Mouse (Mus musculus) neural tube, embryonic 12.5 days (tissue): ENCODE measurements around the gene Tmem161b. TPM values are rescaled to one million over a fixed set of nuclear protein-coding genes. Genes with fewer than 3 reads are reported as not detected.
"Not testable (repeated sequence)": the region's sequence is repeated elsewhere in the genome, so short reads cannot be mapped to it uniquely, and the experiment has no call there.

ENCODE experiments used
- ATAC-seq: fragments of 200-750 bp; cut with Nextera tagmentation; 2 replicates; pipeline ENCODE4 v1.8.0; 2017; ENCODE audit warnings: low read depth, mild to moderate bottlenecking, moderate TSS enrichment, moderate library complexity; ENCODE audit not compliant: low FRiP score
- H3K27ac ChIP-seq: fragments of 300-500 bp; sonication (generic); 2 replicates; pipeline ENCODE4 v1.5.1; 2016
- H3K27me3 ChIP-seq: fragments of 300-500 bp; sonication (generic); replicated peaks from 2 replicates; pipeline ENCODE4 v1.6.1; 2016; ENCODE audit warnings: mild to moderate bottlenecking
- H3K36me3 ChIP-seq: fragments of 300-500 bp; sonication (generic); 2 replicates; pipeline ENCODE4 v1.6.1; 2016; ENCODE audit warnings: mild to moderate bottlenecking
- H3K4me1 ChIP-seq: fragments of 300-500 bp; sonication (generic); 2 replicates; pipeline ENCODE4 v1.6.1; 2016
- H3K4me2 ChIP-seq: fragments of 300-500 bp; sonication (generic); replicated peaks from 2 replicates; pipeline ENCODE4 v1.6.1; 2016; ENCODE audit warnings: mild to moderate bottlenecking
- H3K4me3 ChIP-seq: fragments of 300-500 bp; sonication (generic); 2 replicates; pipeline ENCODE4 v1.5.1; 2016
- H3K9ac ChIP-seq: fragments of 300-500 bp; sonication (generic); 2 replicates; pipeline ENCODE4 v1.6.1; 2016; ENCODE audit warnings: mild to moderate bottlenecking
- H3K9me3 ChIP-seq: fragments of 300-500 bp; sonication (generic); 2 replicates; pipeline ENCODE4 v1.6.1; 2016; ENCODE audit warnings: mild to moderate bottlenecking
- WGBS: fragments of 180-500 bp; shearing (Covaris S2); methylation state at CpG from one replicate; pipeline ENCODE4 v1.1.7; 2016; 5-methylcytosine and 5-hydroxymethylcytosine counted together
- polyA plus RNA-seq: library from polyadenylated mRNA; unstranded; fragments of >200 nt; fragmentation: Nextera tagmentation; extraction: Ambion mirVana; gene quantifications from 2 replicates; pipeline ENCODE4 v1.2.1, GENCODE M21; 2016

Gene Tmem161b
- 28.1 and 29.8 TPM in 2 replicates for polyA plus RNA-seq

DNA sequence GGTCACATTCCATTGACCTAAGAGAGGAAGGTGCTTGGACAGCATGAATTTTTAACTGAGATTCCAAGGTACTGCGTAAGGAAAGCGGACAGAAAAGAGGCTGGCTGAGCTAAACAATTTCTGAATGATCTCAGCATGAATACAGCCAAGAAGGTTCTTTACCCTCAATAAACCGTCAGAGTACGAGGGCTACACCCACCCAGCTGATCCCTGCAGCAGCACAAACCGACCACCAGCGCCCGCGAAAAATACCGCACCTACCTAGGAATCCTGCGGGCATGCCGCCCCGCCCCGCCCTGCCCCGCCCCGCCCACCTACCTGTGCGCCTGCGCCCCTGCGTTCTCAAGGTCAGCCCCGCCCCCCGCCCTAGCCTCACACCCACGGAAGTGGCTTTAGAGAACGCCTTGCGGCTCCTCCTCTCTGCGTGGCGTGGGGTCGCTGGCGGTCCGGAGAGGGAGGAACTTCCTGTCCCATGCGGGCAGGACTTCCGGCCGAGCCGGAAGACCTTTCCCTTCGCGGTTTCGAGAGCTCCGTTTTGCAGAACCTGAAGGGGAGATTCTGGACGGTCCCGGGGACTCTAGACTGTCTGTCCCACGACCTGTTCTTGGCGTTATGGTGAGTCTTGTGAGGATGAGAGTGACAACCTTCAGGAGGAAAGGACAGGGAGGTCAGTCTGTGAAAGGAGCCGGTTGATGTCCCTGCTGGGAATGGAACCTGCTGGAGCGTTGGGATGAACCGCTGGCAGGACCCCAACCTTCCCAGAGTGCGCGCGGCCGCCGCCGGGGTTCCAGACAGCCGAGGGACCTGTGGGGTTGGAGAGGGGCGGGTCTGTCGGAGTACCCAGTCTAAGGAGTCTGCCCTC is at the start of gene Tmem161b:
Gene Tmem161b (plus strand): TSS at position 477 of the 862 bp plus-strand sequence.
- peak within 1 kb of the TSS; percentile 73 for H3K4me3 ChIP-seq
- WGBS: under 1% methylated on average over 48 of the region's 52 CpGs

DNA sequence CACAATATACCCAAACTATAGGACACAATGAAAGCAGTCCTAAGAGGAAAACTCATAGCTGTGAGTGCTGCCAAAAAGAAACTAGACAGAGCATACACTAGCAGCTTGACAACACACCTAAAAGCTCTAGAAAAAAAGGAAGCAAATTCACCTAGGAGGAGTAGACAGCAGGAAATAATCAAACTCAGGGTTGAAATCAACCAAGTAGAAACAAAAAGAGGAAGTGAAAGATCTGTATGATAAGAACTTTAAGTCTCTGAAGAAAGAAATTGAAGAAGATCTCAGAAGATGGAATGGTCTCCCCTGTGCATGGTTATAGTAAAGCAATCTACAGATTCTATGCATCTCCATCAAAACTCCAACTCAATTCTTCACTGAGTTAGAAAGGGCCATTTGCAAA is 36.3 kb upstream of the Tmem161b start:
- H3K4me2 ChIP-seq, H3K9me3 ChIP-seq, H3K27me3 ChIP-seq, H3K27ac ChIP-seq, H3K4me3 ChIP-seq, H3K36me3 ChIP-seq, ATAC-seq, H3K9ac ChIP-seq, H3K4me1 ChIP-seq: not testable (repeated sequence)

More for the DNA sequence above, at the start of gene Tmem161b:
- Histone ChIP-seq H3K4me2 (peak within 1 kb of the TSS; percentile 82), H3K9ac (peak within 1 kb of the TSS; percentile 79), H3K9me3 (no peaks in the 10 kb centered on the region), H3K4me1 (peaks cover 10% of the 10 kb centered on the region), H3K36me3 (no peaks in the 10 kb centered on the region), H3K27me3 (no peaks in the 10 kb centered on the region), H3K27ac (peak within 1 kb of the TSS; percentile 75)
- peak; percentile 98 for ATAC-seq

DNA sequence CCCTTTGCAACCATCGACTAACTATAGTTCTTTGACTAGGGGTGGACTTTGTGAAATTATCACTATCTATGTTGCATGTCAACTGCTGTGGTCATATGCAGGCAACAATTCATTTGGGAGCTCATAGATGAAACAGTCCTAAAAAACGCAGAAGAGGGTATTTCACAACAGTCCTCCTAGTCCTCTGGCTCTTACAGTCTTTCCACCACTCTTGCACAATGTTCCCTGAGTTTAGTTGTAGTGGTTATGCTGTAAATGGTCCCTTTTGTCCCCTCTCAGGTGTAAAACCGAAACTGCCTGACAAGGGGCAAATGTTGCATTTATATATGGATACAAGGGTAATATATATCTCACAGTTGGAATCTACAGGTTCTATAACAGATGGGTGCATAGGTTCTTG is 29.4 kb upstream of the Tmem161b start:
- no peaks in the 10 kb centered on the region for H3K9me3 ChIP-seq
- no peaks in the 10 kb centered on the region for H3K4me1 ChIP-seq
- no peak overlapping the region for H3K27ac ChIP-seq
- H3K36me3 ChIP-seq: no peaks in the 10 kb centered on the region
- H3K27me3 ChIP-seq: no peaks in the 10 kb centered on the region
- H3K9ac ChIP-seq: no peak overlapping the region
- WGBS: 78% methylated on average over 3 of the region's 3 CpGs
- ATAC-seq: no peak
- H3K4me2 ChIP-seq: no peak overlapping the region
- no peak overlapping the region for H3K4me3 ChIP-seq

DNA sequence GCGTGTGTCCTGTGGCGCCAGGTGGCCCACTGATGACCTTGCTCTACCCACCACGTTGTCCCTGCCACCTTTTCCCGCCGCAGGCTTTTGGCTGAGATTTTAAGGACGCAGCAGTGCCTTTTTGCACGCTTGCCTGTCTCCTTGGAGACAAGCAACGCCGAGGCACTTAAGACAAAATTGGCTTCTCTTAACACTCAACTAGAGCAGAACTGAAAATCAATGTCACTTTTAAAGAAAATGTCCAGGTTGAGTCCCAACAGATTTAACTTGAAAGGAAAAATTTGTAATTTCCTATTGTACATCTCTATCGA is 541 bp downstream of the Tmem161b start:
- Histone ChIP-seq H3K4me3 (peak overlapping the region; percentile 73), H3K4me1 (peaks cover 10% of the 10 kb centered on the region), H3K27me3 (no peaks in the 10 kb centered on the region), H3K27ac (peak overlapping the region; percentile 75), H3K9ac (peak overlapping the region; percentile 79), H3K9me3 (no peaks in the 10 kb centered on the region), H3K36me3 (peaks cover 2% of the 10 kb centered on the region), H3K4me2 (peak overlapping the region; percentile 82)
- ATAC-seq: no peak
- 2% methylated on average over 10 of the region's 10 CpGs for WGBS

DNA sequence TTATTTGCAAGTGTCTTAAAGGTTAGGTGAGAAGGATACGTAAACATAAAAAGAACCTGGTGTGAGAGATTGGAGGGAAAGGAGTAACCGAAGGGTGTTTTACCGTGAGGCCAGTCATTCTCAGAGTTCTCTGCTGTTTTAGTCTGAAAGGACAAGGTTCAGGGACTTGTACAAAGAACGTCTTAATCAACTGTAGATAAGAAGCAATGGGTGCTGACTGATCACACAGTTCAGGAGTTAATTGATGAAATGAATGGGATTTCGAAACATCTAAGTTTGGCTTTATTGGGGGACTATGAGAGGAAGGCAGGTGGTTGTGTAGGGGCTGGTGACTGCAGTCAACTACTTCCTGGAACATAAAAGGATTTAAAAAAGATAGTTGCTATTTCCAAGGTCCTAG is 922 bp downstream of the Tmem161b start:
- peak overlapping the region; percentile 82 for H3K4me2 ChIP-seq
- no peak overlapping the region for H3K27ac ChIP-seq
- no peaks in the 10 kb centered on the region for H3K27me3 ChIP-seq
- H3K4me3 ChIP-seq: peak overlapping the region; percentile 73
- ATAC-seq: no peak
- no peaks in the 10 kb centered on the region for H3K9me3 ChIP-seq
- H3K4me1 ChIP-seq: peaks cover 10% of the 10 kb centered on the region
- H3K9ac ChIP-seq: peak overlapping the region; percentile 79
- peaks cover 4% of the 10 kb centered on the region for H3K36me3 ChIP-seq
- WGBS: 49% methylated on average over 5 of the region's 5 CpGs

DNA sequence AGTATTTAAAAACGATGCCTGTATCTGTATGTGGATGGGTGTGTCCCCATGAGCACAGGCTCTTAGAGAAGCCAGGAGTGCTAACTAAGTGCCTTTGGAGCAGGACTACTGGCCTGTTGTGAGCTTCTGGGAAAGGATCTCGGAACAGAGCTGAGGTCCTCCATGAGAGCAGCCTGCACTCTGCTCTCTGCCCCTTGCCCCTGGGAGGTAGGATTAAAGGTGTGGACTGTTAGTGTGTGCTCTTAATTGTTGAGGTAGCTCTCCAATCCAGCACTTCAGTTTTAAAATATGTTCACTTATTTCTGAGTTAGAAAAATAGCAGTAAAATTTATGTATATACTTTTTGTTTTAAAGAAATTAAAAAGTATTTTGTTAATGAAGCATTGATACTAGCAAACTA is 11.9 kb downstream of the Tmem161b start:
- Histone ChIP-seq H3K27me3 (no peaks in the 10 kb centered on the region), H3K9me3 (peaks cover 23% of the 10 kb centered on the region), H3K4me2 (no peak overlapping the region), H3K4me3 (no peak overlapping the region), H3K9ac (no peak overlapping the region), H3K27ac (no peak overlapping the region), H3K4me1 (no peaks in the 10 kb centered on the region), H3K36me3 (peaks cover 18% of the 10 kb centered on the region)
- WGBS: 90% methylated on average over 2 of the region's 2 CpGs
- no peak for ATAC-seq

DNA sequence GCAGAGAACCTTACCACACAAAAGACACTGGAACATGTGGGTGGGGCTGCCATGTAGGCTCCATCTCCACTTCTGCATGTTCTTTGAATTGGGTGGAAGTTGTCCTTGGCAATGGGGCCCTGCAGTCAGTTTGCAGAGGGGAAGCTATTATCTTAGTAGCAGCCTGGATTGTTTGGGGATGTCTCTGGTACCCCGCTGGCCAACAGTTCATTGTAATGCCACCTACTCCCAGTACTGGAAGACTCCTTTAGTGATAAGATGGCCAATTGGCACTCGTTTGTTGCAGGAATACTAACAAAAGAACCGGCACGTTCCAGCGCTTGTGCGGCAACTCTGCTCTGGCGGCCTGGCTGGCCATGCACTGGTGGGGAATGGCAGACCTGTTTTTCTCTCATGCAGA is 14.7 kb downstream of the Tmem161b start:
- no peak overlapping the region for H3K4me3 ChIP-seq
- no peak overlapping the region for H3K27ac ChIP-seq
- no peak for ATAC-seq
- no peak overlapping the region for H3K4me2 ChIP-seq
- H3K27me3 ChIP-seq: no peaks in the 10 kb centered on the region
- 93% methylated on average over 7 of the region's 7 CpGs for WGBS
- H3K9me3 ChIP-seq: peaks cover 23% of the 10 kb centered on the region
- no peaks in the 10 kb centered on the region for H3K4me1 ChIP-seq
- peaks cover 18% of the 10 kb centered on the region for H3K36me3 ChIP-seq
- no peak overlapping the region for H3K9ac ChIP-seq

DNA sequence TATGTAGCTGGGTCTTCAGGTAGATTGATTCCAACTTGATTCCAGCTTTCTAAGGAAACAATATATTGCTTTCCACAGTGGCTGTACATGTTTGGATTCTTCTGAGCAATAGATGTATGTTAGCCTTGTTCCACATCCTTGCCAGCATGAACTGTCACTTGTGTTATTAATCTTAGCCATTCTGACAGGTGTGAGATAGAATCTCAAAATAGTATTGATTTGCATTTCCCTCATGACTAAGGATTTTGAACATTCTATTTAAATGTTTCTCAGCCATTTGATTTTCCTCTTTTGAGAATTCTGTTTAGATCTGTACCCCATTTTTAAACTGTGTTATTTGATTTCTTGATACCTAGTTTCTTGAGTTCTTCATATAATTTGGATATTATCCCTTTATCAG is 16.1 kb downstream of the Tmem161b start:
- Histone ChIP-seq H3K4me1 (no peaks in the 10 kb centered on the region), H3K4me3 (no peak overlapping the region), H3K9ac (no peak overlapping the region), H3K27ac (no peak overlapping the region), H3K9me3 (peaks cover 23% of the 10 kb centered on the region), H3K4me2 (no peak overlapping the region), H3K27me3 (no peaks in the 10 kb centered on the region), H3K36me3 (peaks cover 18% of the 10 kb centered on the region)
- no peak for ATAC-seq

DNA sequence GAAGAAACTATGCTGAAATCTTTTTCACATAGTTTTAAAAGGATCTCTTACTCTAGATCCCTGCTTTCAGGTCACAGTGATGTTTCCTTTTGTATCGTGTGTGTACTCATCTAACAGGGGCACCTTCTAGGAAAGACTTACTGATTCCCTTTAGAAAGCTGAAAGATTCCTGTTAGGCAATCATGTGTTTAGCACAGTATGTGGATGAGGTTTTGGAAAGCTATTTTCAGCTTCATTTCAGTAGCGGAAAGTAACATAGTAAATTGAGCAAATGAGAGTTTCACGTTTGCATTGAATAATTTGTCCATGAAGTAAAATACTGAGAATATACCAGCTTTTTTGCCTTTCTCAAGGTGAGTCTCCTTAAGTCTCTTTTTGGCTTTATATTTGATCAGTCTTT is 26.0 kb downstream of the Tmem161b start:
- ATAC-seq: no peak
- Histone ChIP-seq H3K9me3 (no peaks in the 10 kb centered on the region), H3K9ac (no peak overlapping the region), H3K27me3 (no peaks in the 10 kb centered on the region), H3K4me1 (no peaks in the 10 kb centered on the region), H3K27ac (no peak overlapping the region), H3K4me3 (no peak overlapping the region), H3K36me3 (no peaks in the 10 kb centered on the region), H3K4me2 (no peak overlapping the region)
- WGBS: 93% methylated on average over 3 of the region's 3 CpGs

DNA sequence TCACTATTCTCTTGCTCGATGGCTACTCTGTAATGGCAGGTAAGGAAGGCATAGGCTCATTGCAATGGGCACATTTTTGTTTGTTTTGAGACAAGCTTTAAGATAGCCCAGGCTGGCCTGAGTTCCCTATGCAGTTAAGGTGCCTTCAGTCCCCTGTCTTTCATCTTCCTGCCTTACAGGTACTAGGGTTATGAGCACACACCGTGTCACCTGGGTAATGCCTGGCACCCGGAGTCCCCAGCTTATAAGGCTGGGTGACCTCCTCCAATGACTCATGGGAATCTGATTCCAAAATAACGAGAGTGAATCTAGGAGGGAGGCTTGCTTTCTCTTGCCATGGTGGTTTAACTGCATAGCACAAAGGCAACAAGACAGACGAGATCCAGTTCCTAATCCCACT is 29.2 kb downstream of the Tmem161b start:
- H3K4me3 ChIP-seq: no peak overlapping the region
- no peak overlapping the region for H3K27ac ChIP-seq
- 80% methylated on average over 5 of the region's 5 CpGs for WGBS
- ATAC-seq: no peak
- H3K36me3 ChIP-seq: no peaks in the 10 kb centered on the region
- H3K4me2 ChIP-seq: no peak overlapping the region
- H3K4me1 ChIP-seq: no peaks in the 10 kb centered on the region
- no peaks in the 10 kb centered on the region for H3K27me3 ChIP-seq
- H3K9ac ChIP-seq: no peak overlapping the region
- H3K9me3 ChIP-seq: no peaks in the 10 kb centered on the region

DNA sequence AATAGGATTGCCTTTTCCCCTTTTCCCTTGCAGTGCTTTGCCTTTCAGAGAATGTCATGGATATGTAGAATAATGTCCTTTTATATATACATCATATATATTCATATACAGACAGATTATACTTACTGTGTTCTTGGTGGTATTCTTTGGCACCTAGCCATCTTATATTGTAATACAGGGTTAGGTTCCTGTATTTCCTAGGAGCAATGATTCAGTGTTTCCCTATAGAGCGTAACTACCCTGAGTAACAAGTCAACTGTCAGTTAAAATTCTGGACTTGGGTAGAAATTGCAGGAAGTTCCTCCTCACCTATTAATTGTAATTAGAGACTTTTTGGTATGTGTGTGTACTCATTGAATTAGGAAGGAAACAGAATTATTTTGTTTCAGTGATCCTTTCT is 33.0 kb downstream of the Tmem161b start:
- WGBS: 97% methylated on average over 1 of the region's 1 CpGs
- Histone ChIP-seq H3K36me3 (peaks cover 5% of the 10 kb centered on the region; the same call in 1 of the 2 replicates), H3K4me1 (no peaks in the 10 kb centered on the region), H3K4me2 (no peak overlapping the region), H3K9me3 (no peaks in the 10 kb centered on the region), H3K27ac (no peak overlapping the region), H3K27me3 (no peaks in the 10 kb centered on the region), H3K4me3 (no peak overlapping the region), H3K9ac (no peak overlapping the region)
- no peak for ATAC-seq

DNA sequence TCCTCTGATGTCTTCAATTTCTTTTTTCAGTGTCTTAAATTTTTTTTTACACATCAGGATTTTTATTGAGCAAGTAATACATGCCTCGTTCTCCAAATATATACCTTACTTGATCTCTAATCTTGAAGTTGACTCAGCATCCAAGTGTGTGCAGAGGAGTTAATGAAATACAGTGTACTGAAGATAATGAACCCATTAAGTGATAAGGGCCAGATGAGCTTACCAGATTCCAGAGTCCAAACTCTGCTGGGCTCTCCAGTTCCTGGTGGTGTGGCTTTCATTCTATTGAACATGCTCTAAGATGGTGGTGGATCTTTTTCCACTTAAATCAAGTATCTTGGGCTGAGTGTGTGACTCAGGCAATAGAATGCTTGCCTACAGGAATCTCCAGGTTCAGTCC is 42.3 kb downstream of the Tmem161b start:
- H3K4me1 ChIP-seq, H3K27me3 ChIP-seq, ATAC-seq, H3K9ac ChIP-seq, H3K27ac ChIP-seq, H3K4me2 ChIP-seq, H3K4me3 ChIP-seq, H3K9me3 ChIP-seq: not testable (repeated sequence)
- 95% methylated on average over 1 of the region's 1 CpGs for WGBS
- H3K36me3 ChIP-seq: peaks cover 18% of the 10 kb centered on the region; the same call in 1 of the 2 replicates

DNA sequence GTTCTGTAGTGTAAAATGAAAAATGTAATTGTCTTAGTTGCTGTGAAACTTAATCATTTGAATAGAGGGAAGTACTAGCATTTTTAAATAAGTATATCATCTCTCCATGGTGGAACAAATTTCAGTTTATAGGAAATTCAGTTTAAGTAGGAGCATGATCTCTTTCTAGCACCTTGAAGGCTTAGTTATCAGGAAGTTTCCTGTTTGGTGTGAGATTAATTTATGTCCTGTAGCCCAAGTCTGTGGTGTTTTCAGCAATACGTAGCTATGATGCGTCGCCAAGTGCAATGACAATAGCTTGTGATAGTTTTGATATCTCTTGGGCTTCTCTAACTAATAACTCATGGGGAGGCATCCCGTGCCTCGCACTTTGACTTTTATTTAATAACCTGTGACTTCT is 54.1 kb downstream of the Tmem161b start:
- H3K27me3 ChIP-seq: no peaks in the 10 kb centered on the region
- H3K9me3 ChIP-seq: no peaks in the 10 kb centered on the region
- WGBS: 96% methylated on average over 5 of the region's 5 CpGs
- H3K9ac ChIP-seq: no peak overlapping the region
- no peak overlapping the region for H3K4me2 ChIP-seq
- H3K4me1 ChIP-seq: no peaks in the 10 kb centered on the region
- peaks cover 11% of the 10 kb centered on the region for H3K36me3 ChIP-seq
- no peak overlapping the region for H3K27ac ChIP-seq
- no peak overlapping the region for H3K4me3 ChIP-seq
- ATAC-seq: no peak
